Comparison of ENCODE assay signal across 22 mouse cellular contexts in genomic region chr1:69367531-69367930, GRCm38 (mm10).
A peak's percentile ranks its signal among the peaks of the same experiment; 100 is the strongest.
DNase-seq lines count a peak whose midpoint lies in the region; ATAC-seq and TF ChIP-seq lines count a peak whose summit lies in the region.
"Had no signal": no experiment of that assay in that cellular context is flagged by ENCODE, and none has a peak within 500 bp of the region (broad histone marks: within the 10 kb centered on the region; RNA-seq: fewer than 3 reads in every experiment).

No protein-coding gene starts in this region.

- no peaks in the 10 kb centered on the region for H3K36me3 ChIP-seq in forebrain, embryonic 16.5 days (ENCODE audit: control insufficient read depth, insufficient read depth)
- H3K36me3 ChIP-seq: embryonic facial prominence, embryonic 15.5 days; forebrain, embryonic 15.5 days; heart, embryonic 10.5 days; limb, embryonic 15.5 days; neural tube, embryonic 12.5 days had no signal

- DNase-seq in layer of hippocampus, adult 2 months (ENCODE audit: low spot score in 2 of 2) = peak; percentile 2 to 13
- DNase-seq in layer of hippocampus, postnatal 25 days (ENCODE audit: extremely low spot score in 1 of 2, low spot score in 1 of 2) = no peak
- DNase-seq in urinary bladder, postnatal 14 days (ENCODE audit: low spot score) = peak; percentile 56
- DNase-seq in urinary bladder, postnatal 10 days (ENCODE audit: low spot score) = no peak
- DNase-seq in adrenal gland, postnatal 14 days = peak; percentile 56
- peak; percentile 26 to 39 for DNase-seq in urinary bladder, postnatal 36 days (ENCODE audit: low spot score in 2 of 2)
- no peak for DNase-seq in embryo, embryonic 11 days
- DNase-seq: cerebellum, adult 2 months; heart, postnatal 36 days; kidney, adult 2 months; kidney, postnatal 36 days; lung, adult 18-20 months; lung, postnatal 4 days; right cerebral cortex, postnatal 4 days; thymus, adult 2 months had no signal

- H3K9me3 ChIP-seq in forebrain, embryonic 16.5 days (ENCODE audit: control insufficient read depth, low read length) = no peaks in the 10 kb centered on the region
- H3K9me3 ChIP-seq: embryonic facial prominence, embryonic 15.5 days; forebrain, embryonic 15.5 days; heart, embryonic 10.5 days; limb, embryonic 15.5 days; neural tube, embryonic 12.5 days had no signal

- TF ChIP-seq CTCF in layer of hippocampus, adult 2 months (conservative IDR thresholded peaks at IDR 0.05) = no peak

- 81% methylated on average over 1 of the region's 1 CpGs for WGBS in forebrain, embryonic 16.5 days

- H3K4me1 ChIP-seq in forebrain, embryonic 16.5 days (replicated peaks; ENCODE audit: control insufficient read depth, insufficient read depth, low read length) = no peaks in the 10 kb centered on the region
- H3K4me1 ChIP-seq: embryonic facial prominence, embryonic 15.5 days; forebrain, embryonic 15.5 days; heart, embryonic 10.5 days; limb, embryonic 15.5 days; neural tube, embryonic 12.5 days had no signal

- no peak for ATAC-seq in forebrain, embryonic 16.5 days
- ATAC-seq: forebrain, embryonic 15.5 days; hindbrain, postnatal 0 days had no signal

- no peak overlapping the region for H3K4me3 ChIP-seq in layer of hippocampus, adult 2 months
- H3K4me3 ChIP-seq in forebrain, embryonic 16.5 days (replicated peaks; ENCODE audit: low read length) = no peak overlapping the region
- H3K4me3 ChIP-seq: embryonic facial prominence, embryonic 15.5 days; forebrain, embryonic 15.5 days; heart, embryonic 10.5 days; limb, embryonic 15.5 days; neural tube, embryonic 12.5 days had no signal

- no peaks in the 10 kb centered on the region for H3K27me3 ChIP-seq in forebrain, embryonic 16.5 days (replicated peaks; ENCODE audit: control insufficient read depth, insufficient read depth, low read length)
- H3K27me3 ChIP-seq: embryonic facial prominence, embryonic 15.5 days; forebrain, embryonic 15.5 days; limb, embryonic 15.5 days; neural tube, embryonic 12.5 days had no signal

- no peak overlapping the region for H3K9ac ChIP-seq in forebrain, embryonic 16.5 days (replicated peaks; ENCODE audit: low read depth, low read length)
- H3K9ac ChIP-seq: embryonic facial prominence, embryonic 15.5 days; forebrain, embryonic 15.5 days; limb, embryonic 15.5 days; neural tube, embryonic 12.5 days had no signal

- no peak overlapping the region for H3K27ac ChIP-seq in layer of hippocampus, adult 2 months
- no peak overlapping the region for H3K27ac ChIP-seq in forebrain, embryonic 16.5 days (ENCODE audit: low read length)
- H3K27ac ChIP-seq: embryonic facial prominence, embryonic 15.5 days; forebrain, embryonic 15.5 days; heart, embryonic 10.5 days; hindbrain, postnatal 0 days; limb, embryonic 15.5 days; neural tube, embryonic 12.5 days had no signal

- H3K4me2 ChIP-seq in forebrain, embryonic 16.5 days (ENCODE audit: low read length) = no peak overlapping the region
- H3K4me2 ChIP-seq: embryonic facial prominence, embryonic 15.5 days; forebrain, embryonic 15.5 days; limb, embryonic 15.5 days; neural tube, embryonic 12.5 days had no signal

Comparison
In these comparisons a context has a peak if more than half of its experiments do, and no peak if none do; other contexts are left out.
1. DNase-seq: peak in layer of hippocampus, adult 2 months (2 of 2), urinary bladder, postnatal 14 days (single experiment), adrenal gland, postnatal 14 days (single experiment) and urinary bladder, postnatal 36 days (2 of 2); none in layer of hippocampus, postnatal 25 days (0 of 2), urinary bladder, postnatal 10 days (single experiment) and embryo, embryonic 11 days (single experiment).